Mouse (Mus musculus): ENCODE results near the gene A930009A15Rik. TPM values are rescaled to one million over a fixed set of nuclear protein-coding genes. Genes with fewer than 3 reads are reported as not detected.

A930009A15Rik gene
- polyA plus RNA-seq (2012; rRNA removed) = 0.86 and 0.90 TPM in 2 replicates

- no peak for DNase-seq (ENCODE audit: extremely low spot score in 1 of 2, low spot score in 1 of 2)
Observed at GRCm38 (mm10) chr10:115569712-115570491, at the start of gene A930009A15Rik. Gene A930009A15Rik, plus strand, starts transcription at chr10:115569986.

- DNase-seq (ENCODE audit: extremely low spot score in 1 of 2, low spot score in 1 of 2) = no peak
Observed at GRCm38 (mm10) chr10:115520200-115521080, 49.3 kb upstream of the A930009A15Rik start.

GRCm38 (mm10) chr10:115521081-115521451, 48.7 kb upstream of the A930009A15Rik start:
- no peak for DNase-seq (ENCODE audit: extremely low spot score in 1 of 2, low spot score in 1 of 2)

- DNase-seq (ENCODE audit: extremely low spot score in 1 of 2, low spot score in 1 of 2) = no peak
Observed at GRCm38 (mm10) chr10:115528892-115529291, 40.9 kb upstream of the A930009A15Rik start.

- DNase-seq (ENCODE audit: extremely low spot score in 1 of 2, low spot score in 1 of 2) = no peak
Observed at GRCm38 (mm10) chr10:115529768-115530167, 40.0 kb upstream of the A930009A15Rik start.

- no peak for DNase-seq (ENCODE audit: extremely low spot score in 1 of 2, low spot score in 1 of 2)
Observed at GRCm38 (mm10) chr10:115530746-115531145, 39.0 kb upstream of the A930009A15Rik start.

- DNase-seq (ENCODE audit: extremely low spot score in 1 of 2, low spot score in 1 of 2) = no peak
Observed at GRCm38 (mm10) chr10:115542917-115543316, 26.9 kb upstream of the A930009A15Rik start.

- no peak for DNase-seq (ENCODE audit: extremely low spot score in 1 of 2, low spot score in 1 of 2)
Observed at GRCm38 (mm10) chr10:115550253-115550652, 19.5 kb upstream of the A930009A15Rik start.

- DNase-seq (ENCODE audit: extremely low spot score in 1 of 2, low spot score in 1 of 2) = no peak
Observed at GRCm38 (mm10) chr10:115551069-115551468, 18.7 kb upstream of the A930009A15Rik start.

- DNase-seq (ENCODE audit: extremely low spot score in 1 of 2, low spot score in 1 of 2) = no peak
Observed at GRCm38 (mm10) chr10:115553352-115554113, 16.3 kb upstream of the A930009A15Rik start.

GRCm38 (mm10) chr10:115555191-115555765, 14.5 kb upstream of the A930009A15Rik start:
- DNase-seq (ENCODE audit: extremely low spot score in 1 of 2, low spot score in 1 of 2) = no peak

GRCm38 (mm10) chr10:115556738-115557242, 13.0 kb upstream of the A930009A15Rik start:
- no peak for DNase-seq (ENCODE audit: extremely low spot score in 1 of 2, low spot score in 1 of 2)

- no peak for DNase-seq (ENCODE audit: extremely low spot score in 1 of 2, low spot score in 1 of 2)
Observed at GRCm38 (mm10) chr10:115561136-115561880, 8.5 kb upstream of the A930009A15Rik start.

GRCm38 (mm10) chr10:115562911-115563686, 6.7 kb upstream of the A930009A15Rik start:
- no peak for DNase-seq (ENCODE audit: extremely low spot score in 1 of 2, low spot score in 1 of 2)

- no peak for DNase-seq (ENCODE audit: extremely low spot score in 1 of 2, low spot score in 1 of 2)
Observed at GRCm38 (mm10) chr10:115563961-115564360, 5.8 kb upstream of the A930009A15Rik start.

- DNase-seq (ENCODE audit: extremely low spot score in 1 of 2, low spot score in 1 of 2) = no peak
Observed at GRCm38 (mm10) chr10:115570577-115570976, 791 bp downstream of the A930009A15Rik start.

GRCm38 (mm10) chr10:115571317-115571716, 1.5 kb downstream of the A930009A15Rik start:
- DNase-seq (ENCODE audit: extremely low spot score in 1 of 2, low spot score in 1 of 2) = no peak

GRCm38 (mm10) chr10:115571734-115572440, 2.1 kb downstream of the A930009A15Rik start:
- DNase-seq (ENCODE audit: extremely low spot score in 1 of 2, low spot score in 1 of 2) = no peak

Data from frontal cortex, adult 2 months (tissue).